Mouse (Mus musculus) embryonic fibroblast, embryonic 13.5 days (primary cell): Measurements from ENCODE around the gene Glp1r.

Experiments used
- CTCF ChIP-seq: IDR thresholded peaks from 2 replicates; pipeline ENCODE4 v1.5.1; 2011; ENCODE audit warnings: mild to moderate bottlenecking, control low read depth, low read length, moderate library complexity, borderline replicate concordance; ENCODE audit not compliant: insufficient read depth
- POLR2A ChIP-seq: IDR thresholded peaks from 2 replicates; pipeline ENCODE4 v1.6.1; 2011; ENCODE audit warnings: low read depth, mild to moderate bottlenecking, control low read depth, low read length, moderate library complexity

GRCm38 (mm10) chr17:30932836-30933235 lies 31.2 kb downstream of the Glp1r start:
- no peak for TF ChIP-seq CTCF
- TF ChIP-seq POLR2A = no peak
